In genomic region chr16:92158461-92159091, GRCm38 (mm10) we compare ENCODE assay signal across 7 mouse cellular contexts.
DNase-seq lines count a peak whose midpoint lies in the region; ATAC-seq and TF ChIP-seq lines count a peak whose summit lies in the region.

No protein-coding gene starts in this region.

- peak; percentile 90 to 93 for DNase-seq in cerebellum, adult 2 months
- peak; percentile 28 for DNase-seq in heart, postnatal 25 days (ENCODE audit: low spot score)
- DNase-seq in large intestine, adult 2 months (ENCODE audit: low read depth, low spot score): peak; percentile 46
- no peak for DNase-seq in liver, embryonic 13.5 days
- peak; percentile 51 for DNase-seq in thymus, postnatal 0 days (ENCODE audit: low spot score)

- H3K9me3 ChIP-seq in forebrain, embryonic 15.5 days: no peaks in the 10 kb centered on the region
- no peaks in the 10 kb centered on the region for H3K9me3 ChIP-seq in liver, embryonic 13.5 days (replicated peaks)
- H3K9me3 ChIP-seq in neural tube, embryonic 13.5 days: no peaks in the 10 kb centered on the region

- intact Hi-C loops in heart, postnatal 25 days (cut with DNase I): no loop called here

- H3K4me3 ChIP-seq in cerebellum, adult 2 months (replicated peaks; ENCODE audit: insufficient read depth, low read depth, low read length): peak overlapping the region; percentile 77
- H3K4me3 ChIP-seq in forebrain, embryonic 15.5 days: peak overlapping the region; percentile 52
- H3K4me3 ChIP-seq in liver, embryonic 13.5 days (replicated peaks): peak overlapping the region; percentile 34
- H3K4me3 ChIP-seq in neural tube, embryonic 13.5 days: peak overlapping the region; percentile 49

- H3K9ac ChIP-seq in forebrain, embryonic 15.5 days (replicated peaks): peak overlapping the region; percentile 55
- no peak overlapping the region for H3K9ac ChIP-seq in liver, embryonic 13.5 days
- H3K9ac ChIP-seq in neural tube, embryonic 13.5 days: peak overlapping the region; percentile 75

- peak overlapping the region; percentile 92 for H3K27ac ChIP-seq in cerebellum, adult 2 months (ENCODE audit: insufficient read depth, low read length)
- H3K27ac ChIP-seq in forebrain, embryonic 15.5 days (replicated peaks): peak overlapping the region; percentile 62
- H3K27ac ChIP-seq in liver, embryonic 13.5 days: peak overlapping the region; percentile 64
- peak overlapping the region; percentile 81 for H3K27ac ChIP-seq in neural tube, embryonic 13.5 days (replicated peaks)

- ATAC-seq in forebrain, embryonic 15.5 days (replicated peaks): peak; percentile 97
- peak; percentile 73 for ATAC-seq in liver, embryonic 13.5 days (ENCODE audit: low read depth)
- peak; percentile 97 for ATAC-seq in neural tube, embryonic 13.5 days (ENCODE audit: low read depth)

- peak; percentile 92 for TF ChIP-seq POLR2A in cerebellum, adult 2 months (IDR thresholded peaks at IDR 0.05; ENCODE audit: borderline replicate concordance, insufficient read depth, low read length)

- peak overlapping the region; percentile 92 for H3K4me2 ChIP-seq in forebrain, embryonic 15.5 days (replicated peaks)
- peak overlapping the region; percentile 54 for H3K4me2 ChIP-seq in liver, embryonic 13.5 days
- H3K4me2 ChIP-seq in neural tube, embryonic 13.5 days: peak overlapping the region; percentile 85

- no peak for TF ChIP-seq CTCF in cerebellum, adult 2 months (IDR thresholded peaks at IDR 0.05; ENCODE audit: borderline replicate concordance, insufficient read depth, low read depth, low read length)

- peaks cover 9% of the 10 kb centered on the region; the same call in 1 of the 2 replicates for H3K4me1 ChIP-seq in cerebellum, adult 2 months (ENCODE audit: control insufficient read depth, insufficient read depth, low read length)
- peaks cover 11% of the 10 kb centered on the region; the same call in 1 of the 2 replicates for H3K4me1 ChIP-seq in forebrain, embryonic 15.5 days
- H3K4me1 ChIP-seq in liver, embryonic 13.5 days (replicated peaks): 0 out of 2 replicates have a peak, but pooled peaks cover 3% of the 10 kb centered on the region
- H3K4me1 ChIP-seq in neural tube, embryonic 13.5 days (replicated peaks): peaks cover 19% of the 10 kb centered on the region

- WGBS in cerebellum, adult 2 months: 3% methylated on average over 30 of the region's 30 CpGs
- WGBS in forebrain, embryonic 15.5 days: 3% methylated on average over 30 of the region's 30 CpGs
- 3% methylated on average over 30 of the region's 30 CpGs for WGBS in large intestine, adult 2 months
- WGBS in liver, embryonic 13.5 days (ENCODE audit: insufficient replicate concordance): 5% methylated on average over 30 of the region's 30 CpGs
- 3% methylated on average over 30 of the region's 30 CpGs for WGBS in neural tube, embryonic 13.5 days

- no peaks in the 10 kb centered on the region for H3K36me3 ChIP-seq in forebrain, embryonic 15.5 days
- no peaks in the 10 kb centered on the region for H3K36me3 ChIP-seq in liver, embryonic 13.5 days
- no peaks in the 10 kb centered on the region for H3K36me3 ChIP-seq in neural tube, embryonic 13.5 days

- H3K27me3 ChIP-seq in cerebellum, adult 2 months (ENCODE audit: control insufficient read depth, insufficient read depth, low read length): no peaks in the 10 kb centered on the region
- no peaks in the 10 kb centered on the region for H3K27me3 ChIP-seq in forebrain, embryonic 15.5 days
- H3K27me3 ChIP-seq in liver, embryonic 13.5 days: peaks cover 19% of the 10 kb centered on the region
- H3K27me3 ChIP-seq in neural tube, embryonic 13.5 days: no peaks in the 10 kb centered on the region
